In the genomic region with DNA sequence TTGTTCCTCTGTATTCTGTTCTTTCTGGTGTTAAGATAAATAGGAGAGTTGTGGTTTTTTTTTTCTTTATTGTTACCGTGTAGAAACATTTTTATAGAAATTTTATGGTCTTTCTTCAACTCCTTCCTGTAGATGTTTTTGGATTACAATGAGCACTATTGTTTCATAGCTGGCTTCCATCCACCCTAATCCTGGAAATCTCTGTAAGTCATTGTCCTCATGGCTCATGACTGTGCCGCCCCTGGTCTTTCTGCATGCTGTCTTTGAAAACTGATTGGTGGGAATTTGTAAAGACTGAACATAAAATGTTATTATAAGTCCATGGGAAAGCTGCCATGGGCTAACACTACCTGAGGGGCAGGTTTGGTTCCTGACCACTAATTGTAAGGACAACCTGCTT, we compare ENCODE assay signal across 1 mouse cellular context.
TF ChIP-seq lines count a peak whose summit lies in the region.

No protein-coding gene starts in this region.

TF ChIP-seq in myocyte, 11 proteins besides CTCF, POLR2A, EP300 and RAD21 (continued from another document):
- no peak for TF ChIP-seq REST (IDR thresholded peaks at IDR 0.05; ENCODE audit: insufficient read depth, insufficient read length)
- no peak for TF ChIP-seq MAX (IDR thresholded peaks at IDR 0.05; ENCODE audit: low read depth)
